Mouse (Mus musculus) embryonic fibroblast, embryonic 13.5 days (primary cell): ENCODE results near the gene Cdnf.

Experiments used
- CTCF ChIP-seq: IDR thresholded peaks from 2 replicates; pipeline ENCODE4 v1.5.1; 2011; ENCODE audit warnings: mild to moderate bottlenecking, control low read depth, low read length, moderate library complexity, borderline replicate concordance; ENCODE audit not compliant: insufficient read depth
- POLR2A ChIP-seq: IDR thresholded peaks from 2 replicates; pipeline ENCODE4 v1.6.1; 2011; ENCODE audit warnings: low read depth, mild to moderate bottlenecking, control low read depth, low read length, moderate library complexity

GRCm38 (mm10) chr2:3570606-3571005 is 57.8 kb downstream of the Cdnf start:
- TF ChIP-seq CTCF, result no peak
- no peak for TF ChIP-seq POLR2A
